Mouse (Mus musculus): ENCODE measurements at regions not wholly inside any gene's neighbourhood (a gene's known extent, or its start where the extent isn't known, plus 50 kb on each side); places are given as distances from the start of the nearest gene placed in this dataset.
"Not testable (repeated sequence)": the region's sequence is repeated elsewhere in the genome, so short reads cannot be mapped to it uniquely, and the experiment has no call there.

DNA sequence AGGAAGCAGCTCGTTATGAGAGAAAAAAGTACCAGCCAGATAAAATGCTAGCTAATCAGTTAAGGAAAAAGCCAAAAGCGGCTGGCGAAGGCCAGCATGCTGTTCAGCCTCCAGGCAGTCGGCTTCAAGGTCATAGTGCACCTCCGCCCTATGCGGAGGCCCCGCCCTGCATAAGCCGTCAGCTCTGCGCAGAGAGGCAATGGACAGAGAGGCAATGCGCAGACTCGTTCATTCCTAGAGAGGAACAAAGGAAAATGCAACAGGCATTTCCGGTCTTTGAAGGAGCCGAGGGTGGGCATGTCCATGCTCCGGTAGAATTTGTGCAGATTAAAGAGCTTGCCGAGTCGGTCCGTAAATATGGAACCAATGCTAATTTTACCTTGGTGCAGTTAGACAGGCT is 61.1 kb upstream of the Prl2c3 start:
- not testable (repeated sequence) for TF ChIP-seq CTCF (IDR thresholded peaks at IDR 0.05; ENCODE audit: borderline replicate concordance, extremely low read depth, insufficient read depth, insufficient read length); POLR2A (IDR thresholded peaks at IDR 0.05; ENCODE audit: borderline replicate concordance, extremely low read depth, insufficient read depth, insufficient read length, poor library complexity, severe bottlenecking)
